Mouse (Mus musculus) right cerebral cortex, postnatal 14 days (tissue): ENCODE data around the gene Ifitm10.
"Not testable (repeated sequence)": the region's sequence is repeated elsewhere in the genome, so short reads cannot be mapped to it uniquely, and the experiment has no call there.

Experiments used
- DNase-seq: peaks from one replicate; pipeline ENCODE4 v3.0.0; 2022

Ifitm10 gene

DNA sequence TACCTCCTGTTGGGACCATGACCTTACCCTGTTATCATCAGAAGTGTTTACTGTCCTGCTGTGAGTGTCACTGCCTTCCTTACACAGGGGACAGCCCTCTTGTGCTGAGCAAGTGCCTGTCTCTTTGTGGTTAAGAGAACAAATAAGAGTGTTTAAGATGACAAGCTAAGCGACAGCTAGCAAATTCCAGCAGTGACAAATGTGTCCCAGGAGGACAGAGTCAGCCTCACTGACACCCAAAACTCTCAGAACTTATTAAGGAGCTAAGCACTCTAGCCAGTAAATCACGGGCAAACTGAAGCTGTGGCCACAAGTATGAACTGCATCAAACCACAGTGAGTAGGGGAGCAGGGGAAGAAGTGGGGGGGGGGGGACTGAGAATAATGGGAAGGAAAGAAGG lies 52.6 kb downstream of the Ifitm10 start:
- DNase-seq: no peak

DNA sequence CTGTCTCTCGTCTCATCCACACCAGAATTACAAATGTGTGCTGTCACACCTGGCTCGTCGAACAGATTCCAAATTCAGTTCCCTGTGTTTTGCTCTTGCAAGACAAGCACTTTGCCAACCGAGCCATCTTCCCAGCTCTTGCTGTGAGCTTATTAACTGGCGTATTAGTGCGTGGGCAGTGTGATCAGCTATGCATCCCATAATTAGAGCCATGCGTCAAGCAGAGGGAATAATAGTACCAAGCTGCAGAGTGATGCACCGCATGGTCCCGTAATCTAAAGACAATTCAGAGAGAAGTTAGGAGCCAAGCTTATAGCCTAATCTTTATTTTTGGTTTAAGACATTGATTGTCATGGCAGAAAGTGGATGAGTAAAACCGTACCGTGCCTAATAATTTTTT lies 54.4 kb downstream of the Ifitm10 start:
- no peak for DNase-seq

GRCm38 (mm10) chr7:142317216-142317615 lies 56.3 kb downstream of the Ifitm10 start:
- no peak for DNase-seq

- peak; percentile 23 for DNase-seq
Measured at GRCm38 (mm10) chr7:142316558-142316957, 57.0 kb downstream of the Ifitm10 start.

GRCm38 (mm10) chr7:142314600-142315285 lies 58.8 kb downstream of the Ifitm10 start:
- DNase-seq: no peak

DNA sequence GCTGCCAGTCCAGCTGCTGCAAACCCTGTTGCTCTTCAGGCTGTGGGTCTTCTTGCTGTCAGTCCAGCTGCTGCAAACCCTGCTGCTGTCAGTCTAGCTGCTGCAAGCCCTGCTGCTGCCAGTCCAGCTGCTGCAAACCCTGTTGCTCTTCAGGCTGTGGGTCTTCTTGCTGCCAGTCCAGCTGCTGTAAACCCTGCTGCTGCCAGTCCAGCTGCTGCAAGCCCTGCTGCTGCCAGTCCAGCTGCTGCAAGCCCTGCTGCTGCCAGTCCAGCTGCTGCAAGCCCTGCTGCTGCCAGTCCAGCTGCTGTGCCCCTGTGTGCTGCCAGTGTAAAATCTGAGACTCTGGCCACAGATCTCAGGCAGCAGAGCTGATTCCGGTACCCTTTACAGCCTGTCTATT lies 69.6 kb downstream of the Ifitm10 start:
- not testable (repeated sequence) for DNase-seq

- no peak for DNase-seq
Measured at GRCm38 (mm10) chr7:142303249-142303648, 70.3 kb downstream of the Ifitm10 start, which contains the start of gene Krtap5-4. Gene Krtap5-4 (plus strand): TSS chr7:142303549.

- not testable (repeated sequence) for DNase-seq
Measured at GRCm38 (mm10) chr7:142297018-142297417, 76.5 kb downstream of the Ifitm10 start, which contains the start of gene Krtap5-1. Gene Krtap5-1 (minus strand): TSS chr7:142297118.

DNA sequence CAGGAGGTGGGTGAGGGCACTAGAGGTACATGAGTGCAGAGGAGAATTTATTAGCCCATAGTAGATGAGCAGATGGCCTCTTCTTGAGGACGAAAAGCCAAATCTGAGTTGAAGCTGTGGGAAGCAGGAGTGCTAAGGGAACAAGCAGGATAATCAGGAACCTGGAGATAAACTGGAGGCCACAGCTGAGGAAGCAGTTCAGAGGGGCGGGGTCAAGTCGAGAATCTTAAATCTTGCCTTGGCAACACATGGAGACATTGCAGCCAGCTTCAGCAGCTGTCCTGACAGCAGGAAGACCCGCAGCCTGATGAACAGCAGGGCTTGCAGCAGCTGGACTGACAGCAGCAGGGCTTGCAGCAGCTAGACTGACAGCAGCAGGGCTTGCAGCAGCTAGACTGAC lies 77.4 kb downstream of the Ifitm10 start:
- DNase-seq: not testable (repeated sequence)

DNA sequence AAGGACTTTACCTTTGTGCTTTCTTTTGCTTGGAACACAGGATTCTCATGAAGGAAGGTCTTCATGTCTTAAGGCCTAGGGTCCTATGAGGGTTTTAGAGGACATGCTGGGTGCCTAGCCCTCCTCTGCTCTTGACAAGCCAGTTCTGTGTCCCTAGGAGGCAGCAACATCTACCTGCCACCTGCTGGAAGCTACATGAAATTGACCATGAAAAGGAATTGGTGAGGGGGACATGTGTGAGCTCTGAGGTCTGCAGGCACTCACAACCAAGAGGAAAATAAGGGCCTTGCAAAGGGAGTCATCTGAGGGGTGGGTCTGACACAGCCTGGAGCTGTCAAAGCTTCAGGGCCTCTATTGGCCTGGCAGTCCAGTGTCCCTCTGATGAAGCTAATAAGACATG lies 78.1 kb downstream of the Ifitm10 start:
- DNase-seq: no peak

DNA sequence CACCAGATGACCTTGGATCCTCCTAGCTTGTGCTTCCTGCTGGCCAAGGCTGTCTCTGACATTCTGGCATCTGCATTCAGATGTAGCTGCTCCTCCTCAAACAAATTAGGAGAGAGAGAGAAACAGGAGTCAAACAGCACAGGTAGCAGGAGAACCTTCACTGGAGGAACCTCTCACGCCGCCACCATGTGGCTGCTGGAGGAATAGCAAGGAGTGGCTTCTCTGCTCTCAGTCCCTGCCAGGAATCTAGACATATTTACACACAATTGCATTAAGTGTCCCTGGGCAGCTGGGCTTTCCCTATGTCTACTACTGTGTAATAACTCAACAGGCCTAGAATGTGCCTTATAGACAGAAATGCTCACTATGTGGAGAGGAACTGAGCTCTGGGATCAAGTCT lies 79.7 kb downstream of the Ifitm10 start:
- peak; percentile 31 for DNase-seq

- not testable (repeated sequence) for DNase-seq
Measured at GRCm38 (mm10) chr7:142285910-142286612, 87.5 kb downstream of the Ifitm10 start.

DNA sequence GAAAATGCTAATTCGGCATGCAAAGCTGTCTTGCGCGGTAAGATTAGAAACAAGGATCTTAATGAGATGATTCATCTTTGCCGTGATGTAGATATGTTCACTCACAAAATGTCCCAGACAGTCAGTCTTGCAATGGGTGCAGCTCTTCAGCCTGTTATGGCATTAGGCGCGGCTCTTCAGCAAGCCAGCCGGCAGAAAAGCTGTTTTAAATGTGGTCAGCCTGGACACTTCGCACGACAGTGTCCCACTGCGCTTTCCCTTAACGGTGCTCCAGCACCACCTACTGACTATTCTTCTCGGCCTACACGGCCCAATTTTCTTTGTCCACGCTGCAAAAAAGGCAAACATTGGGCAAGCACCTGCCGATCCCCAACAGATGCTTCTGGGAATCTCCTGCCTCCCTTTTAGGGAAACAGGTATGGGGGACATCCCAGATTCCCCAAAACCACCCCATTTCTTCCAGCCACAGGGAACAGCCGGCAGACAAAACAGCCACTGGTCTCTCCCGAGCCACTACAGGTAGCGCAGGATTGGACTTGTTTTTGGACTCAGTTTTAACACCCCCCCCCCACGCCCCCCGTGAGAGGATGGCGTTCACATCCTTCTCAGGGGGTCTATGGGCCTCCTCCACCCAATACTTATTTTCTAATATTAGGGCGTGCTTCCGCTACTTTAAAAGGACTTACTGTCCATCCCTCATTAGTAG lies 88.3 kb downstream of the Ifitm10 start:
- DNase-seq: peak; percentile 16

DNA sequence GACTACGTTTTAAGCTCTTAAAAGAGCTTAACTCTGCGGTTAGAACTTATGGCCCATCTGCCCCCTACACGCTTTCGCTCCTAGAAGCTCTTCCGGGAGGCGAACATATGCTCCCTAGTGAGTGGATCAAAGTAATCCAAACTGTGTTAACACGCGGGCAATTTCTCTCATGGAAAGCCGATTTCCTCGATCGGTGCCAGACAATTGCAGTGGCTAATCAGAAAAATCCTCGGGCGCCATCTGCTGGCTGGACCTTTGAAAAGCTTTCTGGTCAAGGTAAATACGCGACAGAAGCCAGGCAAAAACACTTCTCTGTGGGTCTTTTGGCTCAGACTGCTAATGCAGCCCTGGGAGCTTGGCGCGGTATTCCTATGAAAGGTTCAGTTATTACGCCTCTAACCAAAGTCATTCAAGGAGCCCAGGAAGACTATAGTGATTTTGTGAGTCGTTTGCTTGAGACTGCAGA lies 88.9 kb downstream of the Ifitm10 start:
- DNase-seq: peak; percentile 94

- peak; percentile 30 for DNase-seq
Measured at GRCm38 (mm10) chr7:142284023-142284591, 89.4 kb downstream of the Ifitm10 start.

DNA sequence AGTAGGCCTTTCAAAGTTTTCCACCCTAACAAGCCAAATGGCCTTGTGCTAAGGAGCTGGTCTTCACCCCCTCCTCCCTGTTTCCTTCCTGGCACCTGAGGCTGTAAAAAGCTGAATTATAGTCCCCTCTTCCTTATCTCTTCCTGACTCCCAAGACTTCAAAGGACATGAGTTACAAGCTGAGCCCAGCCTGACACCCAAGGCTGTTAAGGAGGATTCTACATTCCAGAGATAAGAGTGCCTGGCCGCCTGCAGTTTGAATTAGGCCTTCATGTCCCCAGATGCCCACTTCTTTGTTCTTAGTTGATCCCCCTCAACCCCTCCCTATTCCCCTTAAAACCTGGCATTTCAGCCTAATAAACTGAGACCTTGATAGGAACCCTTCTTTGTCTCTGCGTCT lies 90.7 kb downstream of the Ifitm10 start:
- DNase-seq: not testable (repeated sequence)

DNA sequence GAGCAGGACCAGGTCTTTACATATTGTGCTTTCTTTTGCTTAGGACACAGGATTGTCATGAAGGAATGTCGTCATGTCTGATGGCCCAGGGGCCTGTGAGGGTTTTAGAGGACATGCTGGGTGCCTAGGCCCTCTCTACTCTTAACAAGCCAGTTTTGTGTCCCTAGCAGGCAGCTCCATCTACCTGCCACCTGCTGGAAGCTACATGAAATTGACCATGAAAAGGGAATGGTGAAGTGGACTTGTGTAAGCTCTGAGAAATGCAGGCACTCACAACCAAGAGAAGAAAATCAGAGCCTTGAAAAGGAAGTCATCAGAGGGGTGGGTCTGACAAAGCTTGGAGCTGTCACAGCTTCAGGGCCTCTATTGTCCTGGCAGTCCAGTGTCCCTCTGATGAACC lies 94.3 kb downstream of the Ifitm10 start:
- DNase-seq: not testable (repeated sequence)

DNA sequence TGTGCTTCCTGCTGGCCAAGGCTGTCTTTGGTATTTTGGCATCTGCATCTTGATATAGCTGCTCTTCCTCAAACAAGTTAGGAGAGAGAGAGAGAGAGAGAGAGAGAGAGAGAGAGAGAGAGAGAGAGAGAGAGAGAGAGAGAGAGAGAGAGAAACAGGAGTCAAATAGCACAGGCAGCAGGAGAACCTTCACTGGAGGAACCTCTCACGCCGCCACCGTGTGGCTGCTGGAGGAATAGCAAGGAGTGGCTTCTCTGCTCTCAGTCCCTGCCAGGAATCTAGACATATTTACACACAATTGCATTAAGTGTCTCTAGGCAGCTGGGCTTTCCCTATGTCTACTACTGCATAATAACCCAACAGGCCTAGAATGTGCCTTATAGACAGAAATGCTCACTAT lies 95.4 kb downstream of the Ifitm10 start:
- peak; percentile 80 for DNase-seq
